Mouse (Mus musculus) brain, embryonic 14.5 days (tissue): Measurements from ENCODE around the gene Wipf2.

Experiments used
- CTCF ChIP-seq: fragments of 200-500 bp; IDR thresholded peaks from 2 replicates; pipeline ENCODE4 v1.5.1; 2012; ENCODE audit warnings: inconsistent platforms, mild to moderate bottlenecking, moderate library complexity, borderline replicate concordance; ENCODE audit not compliant: insufficient read depth, insufficient read length; ENCODE audit errors: extremely low read depth
- POLR2A ChIP-seq: fragments of 200-500 bp; IDR thresholded peaks from 2 replicates; pipeline ENCODE4 v1.6.1; 2012; ENCODE audit warnings: mild to moderate bottlenecking, inconsistent platforms, borderline replicate concordance; ENCODE audit not compliant: poor library complexity, insufficient read depth, insufficient read length, severe bottlenecking; ENCODE audit errors: extremely low read depth

DNA sequence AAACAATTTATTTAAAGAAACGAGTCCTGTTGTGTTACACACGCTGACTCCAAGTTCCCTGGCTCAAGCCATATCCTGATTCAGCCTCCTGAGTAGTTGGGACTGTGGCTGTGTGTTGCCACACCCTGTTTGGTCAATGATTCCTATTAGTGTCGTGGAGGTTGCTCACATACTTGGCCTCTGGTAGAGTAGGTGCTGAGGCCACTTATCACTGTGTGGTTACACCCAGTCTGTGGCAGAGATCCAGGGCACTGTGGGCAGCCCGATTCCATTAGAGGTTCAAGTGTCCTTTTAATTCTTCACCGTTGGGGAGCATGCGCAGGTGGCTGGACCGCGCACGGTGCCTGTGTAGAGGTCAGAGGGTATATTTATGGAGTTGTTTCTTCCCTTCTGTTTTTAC is 10.5 kb downstream of the Wipf2 start:
- TF ChIP-seq CTCF (no peak), POLR2A (no peak)
